Mouse (Mus musculus) embryo, embryonic 11.5 days (tissue): ENCODE results near the gene Lig4.

ENCODE experiments used
- DNase-seq: peaks from one replicate; pipeline ENCODE4 v3.0.0-alpha.2; 2012; ENCODE audit warnings: low read depth, low spot score

Lig4 gene

GRCm38 (mm10) chr8:9977573-9978314 lies at the start of gene Lig4, which contains the start of gene Abhd13:
Gene Lig4 (minus strand): TSS chr8:9977686.
Gene Abhd13 (plus strand): TSS chr8:9977707.
- DNase-seq = peak; percentile 96

- DNase-seq = no peak
These were observed 39.7 kb upstream of the Lig4 start for GRCm38 (mm10) chr8:10017231-10017630.

- no peak for DNase-seq
These were observed 38.8 kb upstream of the Lig4 start for GRCm38 (mm10) chr8:10016252-10016651.

- DNase-seq = no peak
These were observed 30.2 kb upstream of the Lig4 start for GRCm38 (mm10) chr8:10007660-10008028.

GRCm38 (mm10) chr8:10006986-10007659 lies 29.6 kb upstream of the Lig4 start:
- peak; percentile 24 for DNase-seq

- DNase-seq = no peak
These were observed 28.9 kb upstream of the Lig4 start, which contains the start of gene Tnfsf13b for GRCm38 (mm10) chr8:10006156-10006985. Gene Tnfsf13b (plus strand): TSS chr8:10006467.

- DNase-seq = no peak
These were observed 26.6 kb upstream of the Lig4 start for GRCm38 (mm10) chr8:10004115-10004514.

- DNase-seq = no peak
These were observed 2.7 kb upstream of the Lig4 start for GRCm38 (mm10) chr8:9980188-9980587.

GRCm38 (mm10) chr8:9979746-9980145 lies 2.3 kb upstream of the Lig4 start:
- DNase-seq = no peak

GRCm38 (mm10) chr8:9978475-9979230 lies 1.2 kb upstream of the Lig4 start:
- DNase-seq = no peak

GRCm38 (mm10) chr8:9977016-9977415 lies 470 bp downstream of the Lig4 start:
- DNase-seq = no peak

GRCm38 (mm10) chr8:9975898-9976611 lies 1.4 kb downstream of the Lig4 start:
- DNase-seq = peak; percentile 96

- DNase-seq = no peak
These were observed 2.2 kb downstream of the Lig4 start for GRCm38 (mm10) chr8:9975276-9975675.

GRCm38 (mm10) chr8:9971866-9972265 lies 5.6 kb downstream of the Lig4 start:
- no peak for DNase-seq

- no peak for DNase-seq
These were observed 17.6 kb downstream of the Lig4 start for GRCm38 (mm10) chr8:9959919-9960318.

- no peak for DNase-seq
These were observed 19.1 kb downstream of the Lig4 start for GRCm38 (mm10) chr8:9958338-9958737.

- DNase-seq = no peak
These were observed 28.2 kb downstream of the Lig4 start for GRCm38 (mm10) chr8:9949134-9949890.

GRCm38 (mm10) chr8:9935574-9935973 lies 41.9 kb downstream of the Lig4 start:
- DNase-seq = no peak

- peak; percentile 42 for DNase-seq
These were observed 42.5 kb downstream of the Lig4 start for GRCm38 (mm10) chr8:9934891-9935565.
